Mouse (Mus musculus) thymus, adult 2 months (tissue): Measurements from ENCODE around the gene Rcan3.

Source experiments
- CTCF ChIP-seq: fragments of 200-500 bp; IDR thresholded peaks from 2 replicates; pipeline ENCODE4 v1.5.1; 2012; ENCODE audit warnings: mild to moderate bottlenecking, control low read depth, low read length, moderate library complexity, borderline replicate concordance; ENCODE audit not compliant: control insufficient read depth, poor library complexity, insufficient read depth; ENCODE audit errors: extremely low read depth
- POLR2A ChIP-seq: fragments of 200-500 bp; IDR thresholded peaks from 2 replicates; pipeline ENCODE4 v1.6.1; 2012; ENCODE audit warnings: mild to moderate bottlenecking, low read length, control low read depth, moderate library complexity; ENCODE audit not compliant: control insufficient read depth, poor library complexity, insufficient read depth; ENCODE audit errors: extremely low read depth

GRCm38 (mm10) chr4:135420961-135421360 lies 12.7 kb downstream of the Rcan3 start:
- TF ChIP-seq POLR2A (no peak), CTCF (no peak)
